Mouse (Mus musculus) erythroblast, embryonic 14.5 days (primary cell): ENCODE measurements at regions not wholly inside any gene's neighbourhood (a gene's known extent, or its start where the extent isn't known, plus 50 kb on each side); places are given as distances from the start of the nearest gene placed in this dataset.

Experiments
- H3K27me3 ChIP-seq: 2 replicates; pipeline ENCODE4 v1.6.1; 2012; ENCODE audit warnings: inconsistent platforms; ENCODE audit not compliant: control insufficient read depth
- H3K36me3 ChIP-seq: 2 replicates; pipeline ENCODE4 v1.6.1; 2012; ENCODE audit warnings: mild to moderate bottlenecking, inconsistent platforms; ENCODE audit not compliant: control insufficient read depth
- H3K4me1 ChIP-seq: 2 replicates; pipeline ENCODE4 v1.6.1; 2012; ENCODE audit warnings: inconsistent platforms; ENCODE audit not compliant: control insufficient read depth
- H3K4me3 ChIP-seq: replicated peaks from 2 replicates; pipeline ENCODE3; 2012; ENCODE audit warnings: moderate library complexity, mild to moderate bottlenecking, inconsistent platforms
- H3K9me3 ChIP-seq: 2 replicates; pipeline ENCODE4 v1.6.1; 2012; ENCODE audit warnings: low read length, inconsistent platforms, mixed read lengths; ENCODE audit not compliant: control insufficient read depth
- GATA1 ChIP-seq: IDR thresholded peaks from 2 replicates; pipeline ENCODE4 v1.6.1; 2012; ENCODE audit warnings: low read length, inconsistent platforms, mixed read lengths
- TAL1 ChIP-seq: IDR thresholded peaks from 3 replicates; pipeline ENCODE4 v1.6.1; 2012; ENCODE audit warnings: low read length, inconsistent platforms, mixed read lengths

- no peaks in the 10 kb centered on the region for H3K27me3 ChIP-seq
- H3K4me1 ChIP-seq: no peaks in the 10 kb centered on the region
- H3K4me3 ChIP-seq: no peak overlapping the region
- no peaks in the 10 kb centered on the region for H3K36me3 ChIP-seq
- H3K9me3 ChIP-seq: no peaks in the 10 kb centered on the region
- TF ChIP-seq TAL1 (no peak), GATA1 (no peak)
These were observed 69.1 kb upstream of the Fhl2 start for GRCm38 (mm10) chr1:43265699-43266455.

- TF ChIP-seq TAL1: no peak
- TF ChIP-seq GATA1: no peak
- H3K9me3 ChIP-seq: no peaks in the 10 kb centered on the region
- no peaks in the 10 kb centered on the region for H3K36me3 ChIP-seq
- H3K4me3 ChIP-seq: no peak overlapping the region
- H3K27me3 ChIP-seq: no peaks in the 10 kb centered on the region
- no peaks in the 10 kb centered on the region for H3K4me1 ChIP-seq
These were observed 72.9 kb upstream of the Fhl2 start for GRCm38 (mm10) chr1:43269685-43270084.

GRCm38 (mm10) chr1:43273236-43273868, 76.6 kb upstream of the Fhl2 start:
- Histone ChIP-seq H3K4me3 (no peak overlapping the region), H3K27me3 (no peaks in the 10 kb centered on the region), H3K36me3 (no peaks in the 10 kb centered on the region), H3K9me3 (no peaks in the 10 kb centered on the region), H3K4me1 (peaks cover 2% of the 10 kb centered on the region; the same call in 1 of the 2 replicates)
- TF ChIP-seq GATA1: no peak
- TF ChIP-seq TAL1: no peak

- no peak for TF ChIP-seq TAL1
- no peak for TF ChIP-seq GATA1
- Histone ChIP-seq H3K36me3 (no peaks in the 10 kb centered on the region), H3K27me3 (no peaks in the 10 kb centered on the region), H3K4me1 (no peaks in the 10 kb centered on the region), H3K4me3 (no peak overlapping the region), H3K9me3 (no peaks in the 10 kb centered on the region)
These were observed 95.0 kb upstream of the Fhl2 start for GRCm38 (mm10) chr1:43291736-43292135.

GRCm38 (mm10) chr1:43292561-43292960, 95.8 kb upstream of the Fhl2 start:
- no peaks in the 10 kb centered on the region for H3K27me3 ChIP-seq
- H3K4me3 ChIP-seq: no peak overlapping the region
- peaks cover 5% of the 10 kb centered on the region for H3K4me1 ChIP-seq
- no peaks in the 10 kb centered on the region for H3K36me3 ChIP-seq
- no peaks in the 10 kb centered on the region for H3K9me3 ChIP-seq
- TF ChIP-seq TAL1 (no peak), GATA1 (no peak)

- H3K36me3 ChIP-seq: no peaks in the 10 kb centered on the region
- TF ChIP-seq GATA1 (no peak), TAL1 (no peak)
- H3K27me3 ChIP-seq: no peaks in the 10 kb centered on the region
- H3K4me1 ChIP-seq: peaks cover 23% of the 10 kb centered on the region
- no peak overlapping the region for H3K4me3 ChIP-seq
- no peaks in the 10 kb centered on the region for H3K9me3 ChIP-seq
These were observed 97.6 kb upstream of the Fhl2 start for GRCm38 (mm10) chr1:43294221-43295012.

GRCm38 (mm10) chr1:43297579-43297978, 100.8 kb upstream of the Fhl2 start:
- TF ChIP-seq GATA1 (no peak), TAL1 (0 out of 3 replicates have a peak, but pooled peaks have one; percentile 10)
- Histone ChIP-seq H3K4me3 (no peak overlapping the region), H3K4me1 (peaks cover 37% of the 10 kb centered on the region), H3K9me3 (no peaks in the 10 kb centered on the region), H3K27me3 (no peaks in the 10 kb centered on the region), H3K36me3 (no peaks in the 10 kb centered on the region)

GRCm38 (mm10) chr1:43298746-43299145, 102.0 kb upstream of the Fhl2 start:
- H3K4me1 ChIP-seq: peaks cover 37% of the 10 kb centered on the region
- H3K4me3 ChIP-seq: no peak overlapping the region
- H3K9me3 ChIP-seq: no peaks in the 10 kb centered on the region
- H3K27me3 ChIP-seq: no peaks in the 10 kb centered on the region
- TF ChIP-seq GATA1 (no peak), TAL1 (no peak)
- no peaks in the 10 kb centered on the region for H3K36me3 ChIP-seq

GRCm38 (mm10) chr1:43299490-43300302, 102.9 kb upstream of the Fhl2 start:
- H3K4me1 ChIP-seq: peaks cover 37% of the 10 kb centered on the region

More at GRCm38 (mm10) chr1:43299490-43300302, 102.9 kb upstream of the Fhl2 start:
- Histone ChIP-seq H3K36me3 (no peaks in the 10 kb centered on the region), H3K9me3 (no peaks in the 10 kb centered on the region), H3K4me3 (no peak overlapping the region), H3K27me3 (no peaks in the 10 kb centered on the region)
- TF ChIP-seq TAL1: no peak
